ENCODE assay signal across 8 mouse cellular contexts in genomic region chr17:5324236-5324876, GRCm38 (mm10).
A peak's percentile ranks its signal among the peaks of the same experiment; 100 is the strongest.
DNase-seq lines count a peak whose midpoint lies in the region; ATAC-seq lines count a peak whose summit lies in the region.

No protein-coding gene starts in this region.

- H3K36me3 ChIP-seq in forebrain, embryonic 15.5 days, result peaks cover 18% of the 10 kb centered on the region; the same call in 1 of the 2 replicates
- peaks cover 66% of the 10 kb centered on the region for H3K36me3 ChIP-seq in hindbrain, embryonic 13.5 days
- H3K36me3 ChIP-seq in limb, embryonic 15.5 days, result peaks cover 58% of the 10 kb centered on the region
- peaks cover 47% of the 10 kb centered on the region for H3K36me3 ChIP-seq in neural tube, embryonic 12.5 days

- 21% methylated on average over 10 of the region's 10 CpGs for WGBS in forebrain, embryonic 15.5 days
- 7% methylated on average over 10 of the region's 10 CpGs for WGBS in hindbrain, embryonic 13.5 days
- WGBS in limb, embryonic 15.5 days, result 20% methylated on average over 10 of the region's 10 CpGs
- 3% methylated on average over 10 of the region's 10 CpGs for WGBS in neural tube, embryonic 12.5 days

- H3K27ac ChIP-seq in forebrain, embryonic 15.5 days (replicated peaks), result peak overlapping the region; percentile 62
- peak overlapping the region; percentile 78 for H3K27ac ChIP-seq in hindbrain, embryonic 13.5 days
- 0 out of 2 replicates have a peak overlapping the region, but pooled peaks have one; percentile 11 for H3K27ac ChIP-seq in limb, embryonic 15.5 days
- H3K27ac ChIP-seq in neural tube, embryonic 12.5 days, result peak overlapping the region; percentile 28; the same call in 1 of the 2 replicates

- peaks cover 47% of the 10 kb centered on the region for H3K4me1 ChIP-seq in forebrain, embryonic 15.5 days
- peaks cover 39% of the 10 kb centered on the region for H3K4me1 ChIP-seq in hindbrain, embryonic 13.5 days (replicated peaks)
- H3K4me1 ChIP-seq in limb, embryonic 15.5 days, result peaks cover 28% of the 10 kb centered on the region
- peaks cover 51% of the 10 kb centered on the region for H3K4me1 ChIP-seq in neural tube, embryonic 12.5 days

- intact Hi-C loops in heart, postnatal 25 days (cut with DNase I), result loop anchor here (5.0 kb wide), 1 partner anchor 122 kb away; no protein-coding TSS in a partner anchor

- H3K9me3 ChIP-seq in forebrain, embryonic 15.5 days, result no peaks in the 10 kb centered on the region
- H3K9me3 ChIP-seq in hindbrain, embryonic 13.5 days, result no peaks in the 10 kb centered on the region
- H3K9me3 ChIP-seq in limb, embryonic 15.5 days, result no peaks in the 10 kb centered on the region
- no peaks in the 10 kb centered on the region for H3K9me3 ChIP-seq in neural tube, embryonic 12.5 days

- no peak overlapping the region for H3K4me3 ChIP-seq in forebrain, embryonic 15.5 days
- H3K4me3 ChIP-seq in hindbrain, embryonic 13.5 days, result no peak overlapping the region
- H3K4me3 ChIP-seq in limb, embryonic 15.5 days, result no peak overlapping the region
- no peak overlapping the region for H3K4me3 ChIP-seq in neural tube, embryonic 12.5 days

- no peak overlapping the region for H3K9ac ChIP-seq in forebrain, embryonic 15.5 days (replicated peaks)
- H3K9ac ChIP-seq in hindbrain, embryonic 13.5 days, result no peak overlapping the region
- H3K9ac ChIP-seq in limb, embryonic 15.5 days, result no peak overlapping the region
- no peak overlapping the region for H3K9ac ChIP-seq in neural tube, embryonic 12.5 days

- no peaks in the 10 kb centered on the region for H3K27me3 ChIP-seq in forebrain, embryonic 15.5 days
- H3K27me3 ChIP-seq in hindbrain, embryonic 13.5 days, result peaks cover 9% of the 10 kb centered on the region; the same call in 1 of the 2 replicates
- H3K27me3 ChIP-seq in limb, embryonic 15.5 days, result no peaks in the 10 kb centered on the region
- H3K27me3 ChIP-seq in neural tube, embryonic 12.5 days (replicated peaks), result peaks cover 18% of the 10 kb centered on the region; the same call in 1 of the 2 replicates

- peak; percentile 62 for ATAC-seq in forebrain, embryonic 15.5 days (replicated peaks)
- peak; percentile 65 for ATAC-seq in hindbrain, embryonic 13.5 days (ENCODE audit: low FRiP score)
- peak; percentile 61; the same call in 1 of the 2 replicates for ATAC-seq in limb, embryonic 15.5 days (ENCODE audit: insufficient number of reproducible peaks, low FRiP score, low TSS enrichment, low read depth)
- ATAC-seq in neural tube, embryonic 12.5 days (ENCODE audit: low FRiP score, low read depth), result peak; percentile 81
- ATAC-seq in inflammation-experienced regulatory T-cells, adult 6 months, result no peak

- DNase-seq in heart, adult 11 months, result peak; percentile 95
- DNase-seq in heart, postnatal 25 days (ENCODE audit: low spot score), result no peak
- DNase-seq in layer of hippocampus, postnatal 25 days (ENCODE audit: extremely low spot score in 1 of 2, low spot score in 1 of 2), result no peak

- H3K4me2 ChIP-seq in forebrain, embryonic 15.5 days (replicated peaks), result no peak overlapping the region
- no peak overlapping the region for H3K4me2 ChIP-seq in hindbrain, embryonic 13.5 days
- no peak overlapping the region for H3K4me2 ChIP-seq in limb, embryonic 15.5 days
- H3K4me2 ChIP-seq in neural tube, embryonic 12.5 days (replicated peaks), result no peak overlapping the region

Comparison
In these comparisons a context has a peak if more than half of its experiments do, and no peak if none do; other contexts are left out.
1. H3K27ac ChIP-seq: peak in every context shown above with its lines; median percentile 78 in hindbrain, embryonic 13.5 days; 62 in forebrain, embryonic 15.5 days; 28 in neural tube, embryonic 12.5 days; 11 in limb, embryonic 15.5 days.